Mouse (Mus musculus): ENCODE measurements around the gene Cdh26. TPM values are rescaled to one million over a fixed set of nuclear protein-coding genes. Genes with fewer than 3 reads are reported as not detected.

Gene Cdh26
- polyA plus RNA-seq (2016; fragmentation: Nextera tagmentation; extraction: Ambion mirVana) = 0.14 and 0.26 TPM in 2 replicates

- ATAC-seq = no peak
- 85% methylated on average over 4 of the region's 4 CpGs for WGBS (ENCODE audit: insufficient replicate concordance)
- Histone ChIP-seq H3K27ac (no peak within 1 kb of the TSS), H3K36me3 (no peaks in the 10 kb centered on the region), H3K9ac (no peak within 1 kb of the TSS), H3K9me3 (replicated peaks) (no peaks in the 10 kb centered on the region), H3K4me1 (no peaks in the 10 kb centered on the region), H3K4me3 (no peak within 1 kb of the TSS), H3K27me3 (replicated peaks) (no peaks in the 10 kb centered on the region), H3K4me2 (no peak within 1 kb of the TSS)
Observed at GRCm38 (mm10) chr2:178430231-178430630, at the start of gene Cdh26. Gene Cdh26 (plus strand): TSS chr2:178430531.

- H3K9ac ChIP-seq = no peak within 1 kb of the TSS
- peak; percentile 55 for ATAC-seq
- no peaks in the 10 kb centered on the region for H3K4me1 ChIP-seq
- WGBS (ENCODE audit: insufficient replicate concordance) = 68% methylated on average over 52 of the region's 52 CpGs
- no peak within 1 kb of the TSS for H3K27ac ChIP-seq
- H3K4me2 ChIP-seq = no peak within 1 kb of the TSS
- no peak within 1 kb of the TSS for H3K4me3 ChIP-seq
- H3K36me3 ChIP-seq = no peaks in the 10 kb centered on the region
- H3K9me3 ChIP-seq (replicated peaks) = peaks cover 5% of the 10 kb centered on the region; the same call in 1 of the 2 replicates
- peaks cover 9% of the 10 kb centered on the region; the same call in 1 of the 2 replicates for H3K27me3 ChIP-seq (replicated peaks)
Observed at GRCm38 (mm10) chr2:178407053-178407815, 23.1 kb upstream of the Cdh26 start, which contains the start of gene Sycp2. Gene Sycp2 (minus strand): TSS chr2:178407685.

- ATAC-seq = no peak
- H3K4me1 ChIP-seq = peaks cover 8% of the 10 kb centered on the region
- H3K4me3 ChIP-seq = no peak overlapping the region
- no peak overlapping the region for H3K9ac ChIP-seq
- no peak overlapping the region for H3K4me2 ChIP-seq
- H3K27ac ChIP-seq = no peak overlapping the region
- H3K9me3 ChIP-seq (replicated peaks) = peaks cover 5% of the 10 kb centered on the region; the same call in 1 of the 2 replicates
- H3K36me3 ChIP-seq = no peaks in the 10 kb centered on the region
- H3K27me3 ChIP-seq (replicated peaks) = peaks cover 27% of the 10 kb centered on the region
- 22% methylated on average over 1 of the region's 1 CpGs for WGBS (ENCODE audit: insufficient replicate concordance)
Observed at GRCm38 (mm10) chr2:178409024-178409423, 21.3 kb upstream of the Cdh26 start.

GRCm38 (mm10) chr2:178410286-178410685 lies 20.0 kb upstream of the Cdh26 start:
- peaks cover 19% of the 10 kb centered on the region for H3K4me1 ChIP-seq
- H3K4me3 ChIP-seq = no peak overlapping the region
- H3K27ac ChIP-seq = no peak overlapping the region
- H3K9me3 ChIP-seq (replicated peaks) = peaks cover 5% of the 10 kb centered on the region; the same call in 1 of the 2 replicates
- H3K27me3 ChIP-seq (replicated peaks) = peaks cover 40% of the 10 kb centered on the region
- H3K4me2 ChIP-seq = no peak overlapping the region
- no peak overlapping the region for H3K9ac ChIP-seq
- H3K36me3 ChIP-seq = no peaks in the 10 kb centered on the region
- ATAC-seq = no peak
- WGBS (ENCODE audit: insufficient replicate concordance) = 64% methylated on average over 6 of the region's 6 CpGs

DNA sequence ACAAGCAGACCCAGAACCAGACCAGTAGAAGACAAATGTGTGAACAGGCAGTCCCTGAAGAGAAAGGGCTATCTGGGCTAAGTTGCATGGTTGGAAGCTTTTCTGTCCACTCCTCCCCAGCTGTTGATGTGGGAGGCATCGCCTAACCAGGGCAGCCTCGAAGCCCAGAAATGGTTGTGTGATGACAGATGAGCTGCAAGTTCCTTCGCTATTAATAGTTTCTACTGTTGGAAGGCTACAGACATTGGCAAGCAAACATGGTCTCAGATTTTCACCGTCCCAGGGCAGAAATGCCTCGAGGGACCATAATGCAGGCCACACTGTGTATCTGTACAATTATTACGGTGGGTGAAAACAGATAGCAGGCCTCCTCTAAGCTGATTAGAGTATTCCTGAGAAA lies 17.7 kb upstream of the Cdh26 start:
- Histone ChIP-seq H3K4me2 (no peak overlapping the region), H3K27ac (no peak overlapping the region), H3K9me3 (replicated peaks) (peaks cover 1% of the 10 kb centered on the region; the same call in 1 of the 2 replicates), H3K9ac (no peak overlapping the region), H3K4me1 (peaks cover 41% of the 10 kb centered on the region), H3K27me3 (replicated peaks) (peaks cover 44% of the 10 kb centered on the region), H3K4me3 (no peak overlapping the region), H3K36me3 (no peaks in the 10 kb centered on the region)
- WGBS (ENCODE audit: insufficient replicate concordance) = 56% methylated on average over 6 of the region's 6 CpGs
- no peak for ATAC-seq

DNA sequence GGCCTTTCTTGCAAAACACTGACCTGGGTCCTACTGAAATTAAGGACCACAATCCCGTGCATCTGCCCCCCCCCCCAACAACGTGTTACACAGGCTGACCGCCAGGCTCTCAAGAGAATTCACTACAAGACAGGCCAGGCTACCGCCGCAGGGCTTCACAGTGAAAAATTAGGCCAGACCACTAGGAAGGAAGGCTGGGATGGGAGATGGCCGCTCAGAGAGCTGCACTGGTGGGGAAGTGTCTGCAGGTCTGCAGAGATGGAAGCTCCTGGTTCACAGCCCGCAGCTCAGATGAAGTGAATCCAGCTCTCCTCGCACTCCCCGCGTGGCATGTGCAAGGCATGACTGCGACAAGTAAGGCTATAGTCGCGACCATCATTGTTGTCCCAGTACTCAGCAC lies 17.2 kb upstream of the Cdh26 start:
- H3K36me3 ChIP-seq = peaks cover 3% of the 10 kb centered on the region
- WGBS (ENCODE audit: insufficient replicate concordance) = 57% methylated on average over 13 of the region's 13 CpGs
- H3K4me3 ChIP-seq = no peak overlapping the region
- H3K9ac ChIP-seq = no peak overlapping the region
- H3K27ac ChIP-seq = no peak overlapping the region
- H3K4me1 ChIP-seq = peaks cover 42% of the 10 kb centered on the region
- peaks cover 44% of the 10 kb centered on the region for H3K27me3 ChIP-seq (replicated peaks)
- H3K4me2 ChIP-seq = peak overlapping the region; percentile 77; the same call in 1 of the 2 replicates
- H3K9me3 ChIP-seq (replicated peaks) = no peaks in the 10 kb centered on the region
- no peak for ATAC-seq

DNA sequence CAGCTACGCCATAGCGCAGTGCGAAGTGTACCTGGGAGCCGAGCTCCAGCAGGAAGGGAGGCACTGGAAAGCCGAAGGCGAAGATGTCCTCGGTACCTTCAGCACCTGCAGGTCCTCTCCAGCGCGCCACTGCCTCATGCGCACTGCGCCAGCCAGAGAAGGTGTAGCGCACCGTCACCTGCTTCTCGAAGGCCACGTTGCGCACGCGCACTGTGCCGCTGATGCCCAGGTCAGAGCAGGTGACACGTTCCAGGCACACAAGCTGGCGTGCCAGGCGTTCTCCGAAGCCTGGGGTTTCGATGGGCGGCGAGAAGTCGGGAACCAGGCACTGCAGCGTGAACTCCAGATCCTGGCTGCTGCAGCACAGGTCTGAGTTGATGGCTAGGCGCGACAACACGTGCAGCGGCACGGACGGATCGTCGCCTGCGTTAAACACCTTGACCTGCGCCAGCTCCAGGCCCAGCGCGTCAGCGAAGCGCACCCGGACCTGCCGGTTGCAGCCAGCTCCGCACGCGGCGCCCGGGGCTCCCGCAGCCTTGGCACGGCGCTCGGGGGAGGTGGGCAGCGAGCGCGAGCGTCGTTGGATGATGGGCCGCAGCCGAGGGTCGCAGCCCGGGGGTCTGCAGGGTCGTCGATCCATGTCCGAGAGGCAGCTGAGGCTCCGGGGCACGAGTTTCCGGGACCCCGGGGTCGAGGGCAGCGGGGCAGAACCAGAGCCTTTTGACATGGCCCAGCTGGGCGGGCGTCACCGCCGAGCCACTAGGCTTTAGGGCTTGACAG lies 16.7 kb upstream of the Cdh26 start:
- H3K4me1 ChIP-seq = peaks cover 42% of the 10 kb centered on the region
- peak overlapping the region; percentile 77 for H3K4me2 ChIP-seq
- H3K9me3 ChIP-seq (replicated peaks) = no peaks in the 10 kb centered on the region
- no peak for ATAC-seq
- no peak overlapping the region for H3K27ac ChIP-seq
- H3K4me3 ChIP-seq = peak overlapping the region; percentile 62
- H3K27me3 ChIP-seq (replicated peaks) = peaks cover 44% of the 10 kb centered on the region
- H3K9ac ChIP-seq = peak overlapping the region; percentile 47; the same call in 1 of the 2 replicates
- H3K36me3 ChIP-seq = peaks cover 5% of the 10 kb centered on the region
- whole genome bisulfite sequencing (ENCODE audit: insufficient replicate concordance) = 15% methylated on average over 70 of the region's 75 CpGs

- Histone ChIP-seq H3K36me3 (peaks cover 5% of the 10 kb centered on the region), H3K27me3 (replicated peaks) (peaks cover 44% of the 10 kb centered on the region), H3K4me3 (peak within 1 kb of the TSS; percentile 62), H3K9ac (peak within 1 kb of the TSS; percentile 47), H3K9me3 (replicated peaks) (no peaks in the 10 kb centered on the region), H3K27ac (0 out of 2 replicates have a peak within 1 kb of the TSS, but pooled peaks have one; percentile 21), H3K4me2 (peak within 1 kb of the TSS; percentile 77), H3K4me1 (peaks cover 42% of the 10 kb centered on the region)
- ATAC-seq = peak; percentile 49
- WGBS (ENCODE audit: insufficient replicate concordance) = 1% methylated on average over 56 of the region's 74 CpGs
Observed at GRCm38 (mm10) chr2:178414261-178415149, 15.8 kb upstream of the Cdh26 start, which contains the start of the genes Ppp1r3d and Fam217b. Gene Ppp1r3d (minus strand): TSS chr2:178414472. Gene Fam217b (plus strand): TSS chr2:178414524.

DNA sequence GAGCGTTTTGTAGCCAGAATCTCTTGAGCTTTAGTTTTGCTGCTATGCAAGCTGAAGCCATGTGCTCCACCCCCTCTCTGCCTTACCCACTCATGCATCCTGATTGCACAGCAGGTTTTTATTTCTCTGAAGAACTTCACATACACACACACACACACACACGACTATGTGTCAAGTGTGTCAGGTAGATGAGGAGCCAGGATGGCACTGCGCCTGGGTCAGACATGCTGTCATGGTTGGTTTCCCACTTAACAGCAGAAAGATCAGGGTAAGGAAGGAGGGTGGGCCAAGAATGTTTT lies 15.2 kb upstream of the Cdh26 start:
- H3K27me3 ChIP-seq (replicated peaks) = peaks cover 44% of the 10 kb centered on the region
- no peak overlapping the region for H3K9ac ChIP-seq
- no peaks in the 10 kb centered on the region for H3K9me3 ChIP-seq (replicated peaks)
- no peak for ATAC-seq
- no peak overlapping the region for H3K27ac ChIP-seq
- H3K4me3 ChIP-seq = peak overlapping the region; percentile 62; the same call in 1 of the 2 replicates
- peak overlapping the region; percentile 77 for H3K4me2 ChIP-seq
- WGBS (ENCODE audit: insufficient replicate concordance) = 33% methylated on average over 3 of the region's 3 CpGs
- peaks cover 5% of the 10 kb centered on the region for H3K36me3 ChIP-seq
- peaks cover 42% of the 10 kb centered on the region for H3K4me1 ChIP-seq

- Histone ChIP-seq H3K36me3 (peaks cover 5% of the 10 kb centered on the region), H3K4me2 (peak overlapping the region; percentile 44), H3K9me3 (replicated peaks) (no peaks in the 10 kb centered on the region), H3K27me3 (replicated peaks) (peaks cover 42% of the 10 kb centered on the region), H3K4me3 (no peak overlapping the region), H3K27ac (0 out of 2 replicates have a peak overlapping the region, but pooled peaks have one; percentile 22), H3K4me1 (peaks cover 46% of the 10 kb centered on the region), H3K9ac (no peak overlapping the region)
- WGBS (ENCODE audit: insufficient replicate concordance) = 22% methylated on average over 13 of the region's 13 CpGs
- peak; percentile 41 for ATAC-seq
Observed at GRCm38 (mm10) chr2:178416427-178416826, 13.9 kb upstream of the Cdh26 start.

GRCm38 (mm10) chr2:178416970-178417369 lies 13.4 kb upstream of the Cdh26 start:
- Histone ChIP-seq H3K4me1 (peaks cover 46% of the 10 kb centered on the region), H3K36me3 (peaks cover 5% of the 10 kb centered on the region), H3K9me3 (replicated peaks) (no peaks in the 10 kb centered on the region), H3K27me3 (replicated peaks) (peaks cover 37% of the 10 kb centered on the region), H3K27ac (no peak overlapping the region), H3K4me3 (no peak overlapping the region), H3K9ac (no peak overlapping the region), H3K4me2 (no peak overlapping the region; the same call in 1 of the 2 replicates)
- 35% methylated on average over 4 of the region's 4 CpGs for WGBS (ENCODE audit: insufficient replicate concordance)
- peak; percentile 55 for ATAC-seq

Data from liver, embryonic 12.5 days (tissue).